Mouse (Mus musculus) stomach, embryonic 14.5 days (tissue): ENCODE results near the gene Morn1. TPM values are rescaled to one million over a fixed set of nuclear protein-coding genes. Genes with fewer than 3 reads are reported as not detected.

ENCODE experiments used
- ATAC-seq: fragments of 200-750 bp; cut with Nextera tagmentation; 2 replicates; pipeline ENCODE4 v1.8.0; 2017; ENCODE audit warnings: low read depth, moderate TSS enrichment; ENCODE audit not compliant: insufficient number of reproducible peaks, insufficient read depth, low FRiP score
- H3K27ac ChIP-seq: fragments of 300-500 bp; sonication (generic); 2 replicates; pipeline ENCODE4 v1.5.1; 2014; ENCODE audit warnings: mild to moderate bottlenecking, low read length, moderate library complexity, mixed read lengths
- H3K27me3 ChIP-seq: fragments of 300-500 bp; sonication (generic); 2 replicates; pipeline ENCODE4 v1.6.1; 2014; ENCODE audit warnings: low read length, control low read depth, mixed read lengths; ENCODE audit not compliant: control insufficient read depth, insufficient read depth
- H3K36me3 ChIP-seq: fragments of 300-500 bp; sonication (generic); 2 replicates; pipeline ENCODE4 v1.6.1; 2014; ENCODE audit warnings: mild to moderate bottlenecking, control low read depth, low read length, moderate library complexity, mixed read lengths; ENCODE audit not compliant: control insufficient read depth, insufficient read depth
- H3K4me1 ChIP-seq: fragments of 300-500 bp; sonication (generic); 2 replicates; pipeline ENCODE4 v1.6.1; 2014; ENCODE audit warnings: low read length, control low read depth, mixed read lengths; ENCODE audit not compliant: control insufficient read depth, insufficient read depth
- H3K4me2 ChIP-seq: fragments of 300-500 bp; sonication (generic); replicated peaks from 2 replicates; pipeline ENCODE4 v1.6.1; 2014; ENCODE audit warnings: low read depth, low read length, control low read depth
- H3K4me3 ChIP-seq: fragments of 300-500 bp; sonication (generic); 2 replicates; pipeline ENCODE4 v1.5.1; 2014; ENCODE audit warnings: low read depth, low read length, control low read depth
- H3K9ac ChIP-seq: fragments of 300-500 bp; sonication (generic); replicated peaks from 2 replicates; pipeline ENCODE4 v1.6.1; 2014; ENCODE audit warnings: low read depth, mild to moderate bottlenecking, control low read depth, low read length, moderate library complexity, mixed read lengths
- H3K9me3 ChIP-seq: fragments of 300-500 bp; sonication (generic); 2 replicates; pipeline ENCODE4 v1.6.1; 2016; ENCODE audit warnings: low read depth, low read length, control low read depth; ENCODE audit not compliant: control insufficient read depth
- WGBS: fragments of 180-500 bp; shearing (Covaris S2); extraction: QIAGEN DNeasy Blood & Tissue Kit; methylation state at CpG from one replicate; pipeline ENCODE4 v1.1.7; 2014; 5-methylcytosine and 5-hydroxymethylcytosine counted together
- polyA plus RNA-seq: library from polyadenylated mRNA; unstranded; fragments of >200 nt; fragmentation: Nextera tagmentation; extraction: Ambion mirVana; gene quantifications from 2 replicates; pipeline ENCODE4 v1.2.1, GENCODE M21; 2014

The Morn1 gene
- polyA plus RNA-seq, 1 experiment from 2014 or later, result 4.8 TPM

GRCm38 (mm10) chr4:155117396-155117978 lies 31.1 kb downstream of the Morn1 start:
- WGBS, result 75% methylated on average over 6 of the region's 6 CpGs

GRCm38 (mm10) chr4:155118278-155118677 lies 31.9 kb downstream of the Morn1 start:
- Histone ChIP-seq H3K4me2 (no peak overlapping the region), H3K27ac (no peak overlapping the region), H3K27me3 (no peaks in the 10 kb centered on the region), H3K4me3 (no peak overlapping the region), H3K9me3 (no peaks in the 10 kb centered on the region), H3K4me1 (peaks cover 14% of the 10 kb centered on the region), H3K36me3 (no peaks in the 10 kb centered on the region), H3K9ac (no peak overlapping the region)
- 83% methylated on average over 10 of the region's 10 CpGs for WGBS
- no peak for ATAC-seq

More at GRCm38 (mm10) chr4:155117396-155117978, 31.1 kb downstream of the Morn1 start:
- Histone ChIP-seq H3K4me3 (no peak overlapping the region), H3K27ac (no peak overlapping the region), H3K36me3 (no peaks in the 10 kb centered on the region), H3K9me3 (no peaks in the 10 kb centered on the region), H3K27me3 (no peaks in the 10 kb centered on the region), H3K4me2 (no peak overlapping the region), H3K9ac (no peak overlapping the region), H3K4me1 (peaks cover 9% of the 10 kb centered on the region)
- no peak for ATAC-seq

GRCm38 (mm10) chr4:155120038-155120437 lies 33.7 kb downstream of the Morn1 start:
- 81% methylated on average over 7 of the region's 7 CpGs for WGBS
- no peak for ATAC-seq
- H3K9me3 ChIP-seq, result no peaks in the 10 kb centered on the region
- no peaks in the 10 kb centered on the region for H3K36me3 ChIP-seq
- no peak overlapping the region for H3K4me3 ChIP-seq
- H3K27me3 ChIP-seq, result no peaks in the 10 kb centered on the region
- peak overlapping the region; percentile 79; the same call in 1 of the 2 replicates for H3K27ac ChIP-seq
- H3K4me2 ChIP-seq, result no peak overlapping the region
- H3K9ac ChIP-seq, result no peak overlapping the region
- peaks cover 19% of the 10 kb centered on the region for H3K4me1 ChIP-seq

- Histone ChIP-seq H3K27ac (peak overlapping the region; percentile 79; the same call in 1 of the 2 replicates), H3K4me3 (no peak overlapping the region), H3K27me3 (no peaks in the 10 kb centered on the region), H3K4me2 (no peak overlapping the region), H3K36me3 (no peaks in the 10 kb centered on the region), H3K9me3 (no peaks in the 10 kb centered on the region), H3K9ac (no peak overlapping the region), H3K4me1 (peaks cover 17% of the 10 kb centered on the region)
- WGBS, result 51% methylated on average over 5 of the region's 5 CpGs
- ATAC-seq, result peak; percentile 64
Measured at GRCm38 (mm10) chr4:155120583-155120982, 34.2 kb downstream of the Morn1 start.

GRCm38 (mm10) chr4:155121222-155121621 lies 34.8 kb downstream of the Morn1 start:
- Histone ChIP-seq H3K27me3 (no peaks in the 10 kb centered on the region), H3K9ac (no peak overlapping the region), H3K4me3 (no peak overlapping the region), H3K36me3 (no peaks in the 10 kb centered on the region), H3K27ac (peak overlapping the region; percentile 79), H3K9me3 (no peaks in the 10 kb centered on the region), H3K4me2 (no peak overlapping the region), H3K4me1 (peaks cover 17% of the 10 kb centered on the region)
- 78% methylated on average over 6 of the region's 6 CpGs for WGBS
- no peak for ATAC-seq

GRCm38 (mm10) chr4:155121915-155122443 lies 35.6 kb downstream of the Morn1 start:
- Histone ChIP-seq H3K27me3 (no peaks in the 10 kb centered on the region), H3K9me3 (no peaks in the 10 kb centered on the region), H3K4me2 (no peak overlapping the region), H3K4me1 (peaks cover 17% of the 10 kb centered on the region), H3K4me3 (no peak overlapping the region), H3K27ac (peak overlapping the region; percentile 84), H3K9ac (no peak overlapping the region), H3K36me3 (no peaks in the 10 kb centered on the region)
- WGBS, result 73% methylated on average over 6 of the region's 6 CpGs
- no peak for ATAC-seq

GRCm38 (mm10) chr4:155122444-155123040 lies 36.2 kb downstream of the Morn1 start:
- ATAC-seq, result peak; percentile 73
- Histone ChIP-seq H3K4me1 (peaks cover 17% of the 10 kb centered on the region), H3K9me3 (no peaks in the 10 kb centered on the region), H3K9ac (no peak overlapping the region), H3K36me3 (no peaks in the 10 kb centered on the region), H3K27me3 (no peaks in the 10 kb centered on the region), H3K4me2 (no peak overlapping the region), H3K27ac (peak overlapping the region; percentile 84), H3K4me3 (no peak overlapping the region)
- WGBS, result 9% methylated on average over 16 of the region's 16 CpGs

- ATAC-seq, result no peak
- no peak overlapping the region for H3K9ac ChIP-seq
- no peaks in the 10 kb centered on the region for H3K36me3 ChIP-seq
- H3K9me3 ChIP-seq, result no peaks in the 10 kb centered on the region
- H3K27me3 ChIP-seq, result no peaks in the 10 kb centered on the region
- H3K4me1 ChIP-seq, result peaks cover 17% of the 10 kb centered on the region
- no peak overlapping the region for H3K4me2 ChIP-seq
- no peak overlapping the region for H3K27ac ChIP-seq
- H3K4me3 ChIP-seq, result no peak overlapping the region
- WGBS, result 75% methylated on average over 9 of the region's 9 CpGs
Measured at GRCm38 (mm10) chr4:155123868-155124534, 37.6 kb downstream of the Morn1 start.
